In the genomic region with DNA sequence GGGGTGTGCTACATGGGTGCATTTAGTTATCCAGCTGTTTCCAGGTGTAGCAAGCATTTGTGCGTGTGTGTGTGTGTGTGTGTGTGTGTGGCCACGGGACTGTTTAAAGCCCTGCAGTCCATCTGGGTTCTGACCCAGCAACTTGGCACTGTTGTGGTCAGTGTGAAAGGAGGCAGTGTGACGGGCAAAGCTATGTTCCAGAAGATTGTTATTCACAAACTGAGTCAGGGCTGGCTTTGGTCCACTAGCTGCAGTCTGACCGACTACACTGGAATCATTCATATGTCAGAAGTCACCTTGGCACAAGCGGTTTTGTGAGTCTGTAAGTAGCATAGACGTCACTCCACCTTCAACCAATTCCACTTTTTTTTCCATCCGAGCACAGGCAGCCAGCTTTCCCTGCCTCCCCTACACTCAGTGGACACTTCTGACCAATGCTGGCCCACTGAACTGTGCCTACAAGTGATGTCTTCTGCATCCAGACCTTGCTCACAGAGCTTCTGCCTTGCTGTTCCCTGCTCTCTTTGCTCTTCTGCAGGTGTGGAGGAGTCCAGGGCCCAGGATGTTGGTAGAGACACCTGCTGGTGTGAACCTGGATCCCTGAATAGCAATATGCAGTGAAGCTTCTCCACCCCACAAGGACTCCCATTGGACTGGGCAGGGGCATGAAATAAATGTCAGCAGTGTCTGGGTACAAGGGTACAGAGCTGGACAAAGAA, we compare ENCODE assay signal across 14 mouse cellular contexts.
A peak's percentile ranks its signal among the peaks of the same experiment; 100 is the strongest.
DNase-seq lines count a peak whose midpoint lies in the region; ATAC-seq and TF ChIP-seq lines count a peak whose summit lies in the region.
"Had no signal": no experiment of that assay in that cellular context is flagged by ENCODE, and none has a peak within 500 bp of the region (broad histone marks: within the 10 kb centered on the region; RNA-seq: fewer than 3 reads in every experiment).

No protein-coding gene starts in this region.

- peak; percentile 39 for TF ChIP-seq CTCF in forebrain, postnatal 0 days (IDR thresholded peaks at IDR 0.05; ENCODE audit: low read depth)

- H3K36me3 ChIP-seq in forebrain, postnatal 0 days (ENCODE audit: insufficient read depth), result no peaks in the 10 kb centered on the region
- H3K36me3 ChIP-seq in forebrain, embryonic 10.5 days (replicated peaks), result no peaks in the 10 kb centered on the region
- no peaks in the 10 kb centered on the region for H3K36me3 ChIP-seq in limb, embryonic 14.5 days (ENCODE audit: control insufficient read depth, insufficient read depth, low read length)
- no peaks in the 10 kb centered on the region for H3K36me3 ChIP-seq in limb, embryonic 10.5 days
- H3K36me3 ChIP-seq: forebrain, embryonic 12.5 days; kidney, embryonic 15.5 days; liver, embryonic 15.5 days; midbrain, embryonic 12.5 days had no signal

- no peak overlapping the region for H3K4me2 ChIP-seq in forebrain, postnatal 0 days (ENCODE audit: low read depth)
- H3K4me2 ChIP-seq in limb, embryonic 14.5 days (replicated peaks; ENCODE audit: low read depth, low read length, severe bottlenecking), result no peak overlapping the region
- H3K4me2 ChIP-seq: forebrain, embryonic 12.5 days; kidney, embryonic 15.5 days; liver, embryonic 15.5 days; midbrain, embryonic 12.5 days had no signal

- no peak overlapping the region for H3K27ac ChIP-seq in forebrain, postnatal 0 days (ENCODE audit: low read depth, low read length)
- H3K27ac ChIP-seq in forebrain, embryonic 10.5 days, result no peak overlapping the region
- no peak overlapping the region for H3K27ac ChIP-seq in limb, embryonic 14.5 days (replicated peaks; ENCODE audit: low read depth, low read length)
- H3K27ac ChIP-seq in limb, embryonic 10.5 days, result no peak overlapping the region
- H3K27ac ChIP-seq: forebrain, embryonic 12.5 days; kidney, embryonic 15.5 days; liver, embryonic 15.5 days; midbrain, embryonic 12.5 days had no signal

- no peak overlapping the region for H3K4me3 ChIP-seq in forebrain, postnatal 0 days (ENCODE audit: low read depth, low read length)
- H3K4me3 ChIP-seq in forebrain, embryonic 10.5 days, result no peak overlapping the region
- no peak overlapping the region for H3K4me3 ChIP-seq in limb, embryonic 14.5 days (replicated peaks; ENCODE audit: low read length)
- no peak overlapping the region for H3K4me3 ChIP-seq in limb, embryonic 10.5 days
- H3K4me3 ChIP-seq: forebrain, embryonic 12.5 days; kidney, embryonic 15.5 days; liver, embryonic 15.5 days; midbrain, embryonic 12.5 days had no signal

- DNase-seq in forebrain, postnatal 0 days, result no peak
- DNase-seq in forebrain, embryonic 10.5 days (ENCODE audit: extremely low spot score, low spot score), result no peak
- DNase-seq in limb, embryonic 14.5 days (ENCODE audit: low spot score), result peak; percentile 16
- DNase-seq in limb, embryonic 10.5 days (ENCODE audit: low spot score), result no peak
- peak; percentile 77 for DNase-seq in Muller cell, postnatal 12 days (ENCODE audit: inconsistent ontology term)
- peak; percentile 89 for DNase-seq in brain, adult 2 months (ENCODE audit: low read depth, low spot score)
- no peak for DNase-seq in urinary bladder, postnatal 36 days (ENCODE audit: low spot score in 2 of 2)
- no peak for DNase-seq in kidney, adult 9 months
- DNase-seq: gastrocnemius, postnatal 14 days; right cerebral cortex, postnatal 25 days had no signal

- no peak overlapping the region for H3K9ac ChIP-seq in forebrain, postnatal 0 days
- no peak overlapping the region for H3K9ac ChIP-seq in limb, embryonic 14.5 days (ENCODE audit: low read depth, low read length, severe bottlenecking)
- H3K9ac ChIP-seq: forebrain, embryonic 12.5 days; kidney, embryonic 15.5 days; liver, embryonic 15.5 days; midbrain, embryonic 12.5 days had no signal

- no peaks in the 10 kb centered on the region for H3K9me3 ChIP-seq in forebrain, postnatal 0 days (ENCODE audit: low read length)
- no peaks in the 10 kb centered on the region for H3K9me3 ChIP-seq in forebrain, embryonic 10.5 days
- no peaks in the 10 kb centered on the region for H3K9me3 ChIP-seq in limb, embryonic 14.5 days (ENCODE audit: control insufficient read depth, low read length)
- H3K9me3 ChIP-seq in limb, embryonic 10.5 days (replicated peaks), result no peaks in the 10 kb centered on the region
- H3K9me3 ChIP-seq: forebrain, embryonic 12.5 days; kidney, embryonic 15.5 days; liver, embryonic 15.5 days; midbrain, embryonic 12.5 days had no signal

- no peaks in the 10 kb centered on the region for H3K27me3 ChIP-seq in forebrain, postnatal 0 days (ENCODE audit: insufficient read depth, low read length)
- H3K27me3 ChIP-seq in forebrain, embryonic 10.5 days (ENCODE audit: poor library complexity, severe bottlenecking), result peaks cover 12% of the 10 kb centered on the region
- H3K27me3 ChIP-seq in limb, embryonic 14.5 days (ENCODE audit: control insufficient read depth, insufficient read depth, low read length), result no peaks in the 10 kb centered on the region
- 0 out of 2 replicates have a peak, but pooled peaks cover 5% of the 10 kb centered on the region for H3K27me3 ChIP-seq in limb, embryonic 10.5 days (ENCODE audit: low read depth, poor library complexity, severe bottlenecking)
- H3K27me3 ChIP-seq: kidney, embryonic 15.5 days; liver, embryonic 15.5 days had no signal

- H3K4me1 ChIP-seq in forebrain, postnatal 0 days (ENCODE audit: insufficient read depth), result no peaks in the 10 kb centered on the region
- peaks cover 9% of the 10 kb centered on the region; the same call in 1 of the 2 replicates for H3K4me1 ChIP-seq in forebrain, embryonic 10.5 days
- no peaks in the 10 kb centered on the region for H3K4me1 ChIP-seq in limb, embryonic 14.5 days (ENCODE audit: control insufficient read depth, insufficient read depth, low read length)
- H3K4me1 ChIP-seq in limb, embryonic 10.5 days, result peaks cover under 1% of the 10 kb centered on the region; the same call in 1 of the 2 replicates
- H3K4me1 ChIP-seq: forebrain, embryonic 12.5 days; liver, embryonic 15.5 days; midbrain, embryonic 12.5 days had no signal

- ATAC-seq in forebrain, postnatal 0 days, result no peak
- ATAC-seq in limb, embryonic 14.5 days (ENCODE audit: low FRiP score, low read depth), result 0 out of 2 replicates have a peak, but pooled peaks have one; percentile 23

- TF ChIP-seq POLR2A in limb, embryonic 14.5 days (IDR thresholded peaks at IDR 0.05; ENCODE audit: borderline replicate concordance, extremely low read depth, insufficient read depth, insufficient read length), result no peak

- WGBS in forebrain, postnatal 0 days, result 80% methylated on average over 7 of the region's 7 CpGs
- 92% methylated on average over 7 of the region's 7 CpGs for WGBS in forebrain, embryonic 10.5 days
- WGBS in limb, embryonic 14.5 days, result 84% methylated on average over 7 of the region's 7 CpGs
- WGBS in limb, embryonic 10.5 days, result 86% methylated on average over 7 of the region's 7 CpGs

Comparison
In these comparisons a context has a peak if more than half of its experiments do, and no peak if none do; other contexts are left out.
1. DNase-seq: peak in limb, embryonic 14.5 days (single experiment), Muller cell, postnatal 12 days (single experiment) and brain, adult 2 months (single experiment); none in forebrain, postnatal 0 days (single experiment), forebrain, embryonic 10.5 days (single experiment), limb, embryonic 10.5 days (single experiment), urinary bladder, postnatal 36 days (0 of 2) and kidney, adult 9 months (single experiment).